Mouse (Mus musculus) brain, embryonic 14.5 days (tissue): ENCODE measurements around the gene Lingo4.

Experiments used
- CTCF ChIP-seq: fragments of 200-500 bp; IDR thresholded peaks from 2 replicates; pipeline ENCODE4 v1.5.1; 2012; ENCODE audit warnings: inconsistent platforms, mild to moderate bottlenecking, moderate library complexity, borderline replicate concordance; ENCODE audit not compliant: insufficient read depth, insufficient read length; ENCODE audit errors: extremely low read depth
- POLR2A ChIP-seq: fragments of 200-500 bp; IDR thresholded peaks from 2 replicates; pipeline ENCODE4 v1.6.1; 2012; ENCODE audit warnings: mild to moderate bottlenecking, inconsistent platforms, borderline replicate concordance; ENCODE audit not compliant: poor library complexity, insufficient read depth, insufficient read length, severe bottlenecking; ENCODE audit errors: extremely low read depth

DNA sequence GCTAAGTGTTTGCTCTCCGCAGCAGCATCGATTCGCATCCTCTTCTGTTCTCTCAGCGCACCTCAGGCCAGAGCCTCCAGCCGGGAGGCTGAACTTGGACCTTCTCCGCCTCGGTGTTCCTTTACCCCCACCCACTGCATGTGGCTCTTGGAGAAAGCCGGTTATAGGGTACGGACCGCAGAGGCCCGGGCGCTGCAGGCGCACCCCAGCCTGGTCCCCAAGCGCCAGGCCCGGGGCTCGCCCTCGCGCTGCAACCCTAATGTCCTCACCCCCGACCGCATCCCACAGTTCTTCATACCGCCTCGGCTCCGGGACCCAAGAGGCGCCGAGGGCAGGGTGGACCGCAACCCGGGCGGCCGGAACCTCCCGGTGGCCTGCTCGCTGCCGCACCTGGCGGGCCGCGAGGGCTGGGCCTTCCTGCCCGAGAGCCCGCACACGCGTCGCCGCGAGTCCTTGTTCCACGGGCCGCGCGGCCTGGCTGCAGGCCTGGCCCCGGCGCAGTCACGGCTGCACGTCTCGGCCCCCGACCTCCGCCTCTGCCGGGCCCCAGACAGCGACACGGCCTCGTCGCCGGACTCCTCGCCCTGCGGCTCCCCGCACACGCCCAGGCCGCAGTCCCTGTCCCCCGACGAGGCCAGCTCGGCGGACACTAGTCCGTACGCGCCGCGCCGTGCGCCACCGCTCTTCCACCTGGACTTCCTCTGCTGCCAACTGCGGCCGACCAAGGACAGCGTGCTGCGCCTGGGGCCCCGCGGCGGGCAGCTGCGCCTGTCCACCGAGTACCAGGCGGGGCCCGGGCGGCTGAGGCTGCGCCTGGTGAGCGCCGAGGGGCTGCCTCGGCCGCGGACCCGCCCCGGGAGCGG, 34.8 kb upstream of the Lingo4 start:
- TF ChIP-seq POLR2A (no peak), CTCF (no peak)
